Mouse (Mus musculus) G1E (cell line): ENCODE results near the gene Poldip3. TPM values are rescaled to one million over a fixed set of nuclear protein-coding genes. Genes with fewer than 3 reads are reported as not detected.

Source experiments
- ATAC-seq: 2 replicates; pipeline ENCODE4 v1.8.0; 2016; ENCODE audit warnings: mild to moderate bottlenecking; ENCODE audit not compliant: insufficient number of reproducible peaks, poor library complexity, low FRiP score, severe bottlenecking; ENCODE audit errors: extremely low read depth
- DNase-seq: peaks from one replicate; pipeline ENCODE4 v3.0.0; 2012; ENCODE audit warnings: low spot score
- H3K27me3 ChIP-seq: 2 replicates; pipeline ENCODE4 v1.6.1; 2012; ENCODE audit warnings: mild to moderate bottlenecking, low read length, inconsistent platforms; ENCODE audit not compliant: insufficient read depth
- H3K36me3 ChIP-seq: replicated peaks from 2 replicates; pipeline ENCODE3; 2012; ENCODE audit warnings: mild to moderate bottlenecking, inconsistent platforms
- H3K4me1 ChIP-seq: 2 replicates; pipeline ENCODE4 v1.6.1; 2012; ENCODE audit warnings: low read depth, low read length, inconsistent platforms, mixed read lengths; ENCODE audit not compliant: insufficient read depth
- H3K4me3 ChIP-seq: 2 replicates; pipeline ENCODE4 v1.5.1; 2012; ENCODE audit warnings: low read depth, mild to moderate bottlenecking, inconsistent platforms, low read length, moderate library complexity, mixed read lengths
- H3K9me3 ChIP-seq: replicated peaks from 2 replicates; pipeline ENCODE4 v1.6.1; 2012; ENCODE audit warnings: inconsistent platforms
- CTCF ChIP-seq: IDR thresholded peaks from 2 replicates; pipeline ENCODE4 v1.5.1; 2012; ENCODE audit warnings: low read depth, low read length, inconsistent platforms, mixed read lengths
- GATA1 ChIP-seq: IDR thresholded peaks from 2 replicates; pipeline ENCODE4 v1.6.1; 2012; ENCODE audit warnings: borderline replicate concordance, low read length, inconsistent platforms, mixed read lengths
- GATA2 ChIP-seq: IDR thresholded peaks from 2 replicates; pipeline ENCODE4 v1.6.1; 2012; ENCODE audit warnings: low read depth, low read length, inconsistent platforms, borderline replicate concordance
- POLR2AphosphoS5 ChIP-seq: IDR thresholded peaks from 2 replicates; pipeline ENCODE4 v1.6.1; 2012; ENCODE audit warnings: low read depth, low read length, inconsistent platforms; ENCODE audit not compliant: insufficient replicate concordance
- TAL1 ChIP-seq: conservative IDR thresholded peaks from 2 replicates; pipeline ENCODE4 v1.6.1; 2012; ENCODE audit warnings: low read depth, low read length, inconsistent platforms, mixed read lengths
- polyA plus RNA-seq: library from polyadenylated mRNA; stranded (reverse); fragments of >175 nt; gene quantifications from 2 replicates; pipeline ENCODE4 v1.2.3, GENCODE M21; 2012
- total RNA-seq, 2 experiments: library from RNA; stranded (forward) in 1 of 2; stranded (reverse) in 1 of 2; fragments of 200-1000 nt in 1 of 2; fragments of >200 nt in 1 of 2; fragmentation: Nextera tagmentation in 1 of 2; gene quantifications; 2 replicates each; pipeline ENCODE4 v1.2.3; 2014 to 2017

Gene Poldip3
- total RNA-seq (2014; fragmentation: Nextera tagmentation) (99.3 and 108 TPM in 2 replicates), total RNA-seq (2017) (109 and 120 TPM in 2 replicates), polyA plus RNA-seq (237 and 272 TPM in 2 replicates)

- H3K4me1 ChIP-seq, result peaks cover 51% of the 10 kb centered on the region
- H3K27me3 ChIP-seq, result no peaks in the 10 kb centered on the region
- TF ChIP-seq POLR2AphosphoS5, result peak; percentile 99
- no peak for TF ChIP-seq GATA2
- no peak for TF ChIP-seq TAL1
- TF ChIP-seq CTCF, result no peak
- H3K9me3 ChIP-seq, result no peaks in the 10 kb centered on the region
- peak within 1 kb of the TSS; percentile 82 for H3K4me3 ChIP-seq
- ATAC-seq, result peak; percentile 91
- DNase-seq, result peak; percentile 83
- H3K36me3 ChIP-seq, result peaks cover 64% of the 10 kb centered on the region
These were observed at the start of gene Poldip3 for GRCm38 (mm10) chr15:83149196-83150072. TSS of gene Poldip3 (minus strand) at chr15:83149384.

- ATAC-seq, result no peak
- TF ChIP-seq TAL1, result no peak
- no peak for TF ChIP-seq CTCF
- no peak for TF ChIP-seq GATA2
- TF ChIP-seq POLR2AphosphoS5, result no peak
- no peaks in the 10 kb centered on the region for H3K4me1 ChIP-seq
- no peak overlapping the region for H3K4me3 ChIP-seq
- no peak for DNase-seq
- peaks cover 1% of the 10 kb centered on the region; the same call in 1 of the 2 replicates for H3K27me3 ChIP-seq
- no peaks in the 10 kb centered on the region for H3K36me3 ChIP-seq
- 0 out of 2 replicates have a peak, but pooled peaks cover 4% of the 10 kb centered on the region for H3K9me3 ChIP-seq
These were observed 44.2 kb upstream of the Poldip3 start for GRCm38 (mm10) chr15:83193413-83193812.

- ATAC-seq, result no peak
These were observed 33.2 kb upstream of the Poldip3 start for GRCm38 (mm10) chr15:83182351-83182750.

GRCm38 (mm10) chr15:83181800-83182330 lies 32.7 kb upstream of the Poldip3 start:
- Histone ChIP-seq H3K9me3 (no peaks in the 10 kb centered on the region), H3K4me3 (no peak overlapping the region), H3K27me3 (peaks cover 19% of the 10 kb centered on the region), H3K36me3 (no peaks in the 10 kb centered on the region), H3K4me1 (peaks cover 4% of the 10 kb centered on the region; the same call in 1 of the 2 replicates)
- DNase-seq, result no peak
- no peak for ATAC-seq
- TF ChIP-seq CTCF, result no peak
- TF ChIP-seq GATA2, result no peak
- TF ChIP-seq POLR2AphosphoS5, result no peak
- TF ChIP-seq TAL1, result no peak
- TF ChIP-seq GATA1, result no peak

More at GRCm38 (mm10) chr15:83182351-83182750, 33.2 kb upstream of the Poldip3 start:
- no peak overlapping the region for H3K4me3 ChIP-seq
- no peaks in the 10 kb centered on the region for H3K9me3 ChIP-seq
- TF ChIP-seq TAL1 (no peak), GATA2 (no peak), GATA1 (no peak), CTCF (no peak), POLR2AphosphoS5 (no peak)
- H3K36me3 ChIP-seq, result no peaks in the 10 kb centered on the region
- H3K4me1 ChIP-seq, result peaks cover 4% of the 10 kb centered on the region; the same call in 1 of the 2 replicates
- H3K27me3 ChIP-seq, result peaks cover 24% of the 10 kb centered on the region
- DNase-seq, result no peak

GRCm38 (mm10) chr15:83180004-83180403 lies 30.8 kb upstream of the Poldip3 start:
- no peaks in the 10 kb centered on the region for H3K36me3 ChIP-seq
- H3K4me1 ChIP-seq, result peaks cover 4% of the 10 kb centered on the region; the same call in 1 of the 2 replicates
- no peak for DNase-seq
- ATAC-seq, result no peak
- TF ChIP-seq GATA2 (no peak), GATA1 (no peak), POLR2AphosphoS5 (no peak), TAL1 (no peak), CTCF (no peak)
- no peak overlapping the region for H3K4me3 ChIP-seq
- H3K9me3 ChIP-seq, result no peaks in the 10 kb centered on the region
- peaks cover 7% of the 10 kb centered on the region for H3K27me3 ChIP-seq

GRCm38 (mm10) chr15:83176653-83177052 lies 27.5 kb upstream of the Poldip3 start:
- TF ChIP-seq CTCF (no peak), GATA2 (no peak), TAL1 (no peak), GATA1 (no peak), POLR2AphosphoS5 (no peak)
- ATAC-seq, result no peak

More at GRCm38 (mm10) chr15:83176653-83177052, 27.5 kb upstream of the Poldip3 start:
- H3K4me1 ChIP-seq, result peaks cover 19% of the 10 kb centered on the region
- H3K9me3 ChIP-seq, result no peaks in the 10 kb centered on the region
- no peak overlapping the region for H3K4me3 ChIP-seq
- H3K36me3 ChIP-seq, result no peaks in the 10 kb centered on the region
- H3K27me3 ChIP-seq, result no peaks in the 10 kb centered on the region
- DNase-seq, result no peak
